Mouse (Mus musculus): ENCODE results near the gene Tysnd1. TPM values are rescaled to one million over a fixed set of nuclear protein-coding genes. Genes with fewer than 3 reads are reported as not detected.

Tysnd1 gene
- 20.3 TPM for polyA plus RNA-seq (2012; fragmentation: generic; extraction: Trizol)
- long read RNA-seq, experiment 1, transcript Tysnd1-201 (4 exons, 2,286 nt), result major isoform, 6 of 8 reads
- long read RNA-seq, experiment 1, partial matches to known transcripts, result 0 of 8 reads
- long read RNA-seq, experiment 1, other reads (novel, unspliced or antisense), result 2 of 8 reads
- long read RNA-seq, experiment 2, transcript Tysnd1-201 (4 exons, 2,286 nt), result major isoform, 128 of 139 reads
- long read RNA-seq, experiment 2, partial matches to known transcripts, result 0 of 139 reads
- long read RNA-seq, experiment 2, other reads (novel, unspliced or antisense), result 6 of 139 reads

DNA sequence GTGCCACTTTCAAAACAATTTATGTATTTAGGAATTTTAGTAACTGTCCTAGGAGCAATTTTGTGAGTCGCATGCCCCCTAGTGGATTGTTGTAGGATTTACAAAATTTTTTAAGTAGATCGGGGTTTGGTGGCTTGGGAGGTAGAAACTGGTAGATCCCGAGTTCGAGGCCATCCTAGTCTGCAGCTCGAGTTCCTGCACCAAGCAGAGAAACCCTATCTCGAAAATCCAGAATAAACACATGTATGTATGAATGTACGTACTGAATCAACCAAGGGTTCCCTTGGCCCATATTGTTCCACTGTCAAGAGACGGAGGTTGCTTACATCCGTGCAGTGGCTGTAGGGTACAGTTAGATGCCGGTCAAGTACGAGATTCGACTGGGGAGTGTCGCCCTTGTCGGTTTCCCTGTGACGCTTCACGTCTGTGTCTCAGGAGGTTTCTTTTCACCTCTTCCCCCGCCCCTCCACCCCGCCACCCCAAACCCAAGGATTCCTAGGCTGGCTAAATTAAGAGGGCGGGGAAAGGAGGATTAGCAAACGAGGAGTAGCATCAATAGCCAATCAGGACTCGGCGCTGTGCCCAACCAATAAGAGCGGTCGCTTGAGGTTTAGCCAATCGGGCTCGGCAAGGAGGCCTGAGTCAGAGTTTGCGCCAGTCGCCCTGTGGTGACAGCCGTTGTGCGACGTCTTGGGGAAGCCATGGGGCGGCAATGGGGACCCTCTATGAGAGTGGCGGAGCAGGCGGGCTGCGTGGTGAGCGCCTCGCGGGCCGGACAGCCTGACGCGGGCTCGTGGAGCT is at the start of gene Tysnd1:
TSS of gene Tysnd1 (plus strand) at position 645 of the 801 bp plus-strand sequence.
- peak within 1 kb of the TSS; percentile 77 for H3ac ChIP-seq (ENCODE audit: control insufficient read depth, insufficient read length, low read depth)
- peak within 1 kb of the TSS; percentile 45 for H3K4me3 ChIP-seq (ENCODE audit: insufficient read depth, poor library complexity, severe bottlenecking)
- TF ChIP-seq CEBPB (IDR thresholded peaks at IDR 0.05; ENCODE audit: low read depth) (no peak), CTCF (IDR thresholded peaks at IDR 0.05; ENCODE audit: control insufficient read depth, insufficient read depth, insufficient read length) (no peak), FOSL1 (IDR thresholded peaks at IDR 0.05; ENCODE audit: insufficient read depth, low read length, poor library complexity, severe bottlenecking) (no peak), MYOG (IDR thresholded peaks at IDR 0.05; ENCODE audit: control insufficient read depth, extremely low read depth, insufficient read length) (no peak), MYOD1 (IDR thresholded peaks at IDR 0.05; ENCODE audit: control insufficient read depth, insufficient read length, low read depth) (no peak), MAX (IDR thresholded peaks at IDR 0.05) (no peak), USF1 (IDR thresholded peaks at IDR 0.05; ENCODE audit: low read depth) (no peak)
- no peaks in the 10 kb centered on the region for H3K27me3 ChIP-seq (ENCODE audit: control insufficient read depth, insufficient read depth, insufficient read length)
- H3K79me3 ChIP-seq (ENCODE audit: low read depth), result peaks cover 2% of the 10 kb centered on the region
- H3K79me2 ChIP-seq (ENCODE audit: control insufficient read depth, insufficient read depth), result peaks cover 13% of the 10 kb centered on the region
- peaks cover 38% of the 10 kb centered on the region for H3K36me3 ChIP-seq (ENCODE audit: control insufficient read depth, insufficient read depth)

DNA sequence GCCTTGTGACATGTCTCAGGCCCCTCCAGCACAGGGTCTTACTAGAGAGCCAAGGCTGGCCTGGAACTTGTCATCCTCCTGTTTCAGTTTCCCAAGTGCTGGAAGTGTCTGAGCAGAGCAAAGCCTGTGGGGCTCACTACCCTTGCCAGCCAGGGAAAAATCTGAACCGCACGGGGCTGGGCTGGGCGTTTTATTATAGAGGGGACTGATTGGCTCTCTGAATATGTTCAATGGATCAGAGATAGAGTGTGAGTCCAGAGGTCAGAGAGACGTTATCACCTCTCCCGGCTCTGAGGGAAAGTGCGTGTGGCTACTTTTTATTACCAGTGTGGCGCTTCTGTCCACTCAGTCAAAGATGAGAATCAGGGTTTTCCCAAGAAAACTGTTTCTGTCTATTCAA is 48.8 kb upstream of the Tysnd1 start:
- H3K79me3 ChIP-seq (ENCODE audit: low read depth), result peaks cover 24% of the 10 kb centered on the region
- H3ac ChIP-seq (ENCODE audit: control insufficient read depth, insufficient read length, low read depth), result no peak overlapping the region
- H3K36me3 ChIP-seq (ENCODE audit: control insufficient read depth, insufficient read depth), result peaks cover 12% of the 10 kb centered on the region
- H3K27me3 ChIP-seq (ENCODE audit: control insufficient read depth, insufficient read depth, insufficient read length), result no peaks in the 10 kb centered on the region
- TF ChIP-seq FOSL1 (IDR thresholded peaks at IDR 0.05; ENCODE audit: insufficient read depth, low read length, poor library complexity, severe bottlenecking), result no peak
- no peak for TF ChIP-seq CTCF (IDR thresholded peaks at IDR 0.05; ENCODE audit: control insufficient read depth, insufficient read depth, insufficient read length)
- no peak for TF ChIP-seq USF1 (IDR thresholded peaks at IDR 0.05; ENCODE audit: low read depth)
- TF ChIP-seq MAX (IDR thresholded peaks at IDR 0.05), result no peak
- no peak for TF ChIP-seq MYOD1 (IDR thresholded peaks at IDR 0.05; ENCODE audit: control insufficient read depth, insufficient read length, low read depth)
- no peak for TF ChIP-seq CEBPB (IDR thresholded peaks at IDR 0.05; ENCODE audit: low read depth)
- no peak for TF ChIP-seq MYOG (IDR thresholded peaks at IDR 0.05; ENCODE audit: control insufficient read depth, extremely low read depth, insufficient read length)
- no peak overlapping the region for H3K4me3 ChIP-seq (ENCODE audit: insufficient read depth, poor library complexity, severe bottlenecking)
- peaks cover 31% of the 10 kb centered on the region for H3K79me2 ChIP-seq (ENCODE audit: control insufficient read depth, insufficient read depth)

DNA sequence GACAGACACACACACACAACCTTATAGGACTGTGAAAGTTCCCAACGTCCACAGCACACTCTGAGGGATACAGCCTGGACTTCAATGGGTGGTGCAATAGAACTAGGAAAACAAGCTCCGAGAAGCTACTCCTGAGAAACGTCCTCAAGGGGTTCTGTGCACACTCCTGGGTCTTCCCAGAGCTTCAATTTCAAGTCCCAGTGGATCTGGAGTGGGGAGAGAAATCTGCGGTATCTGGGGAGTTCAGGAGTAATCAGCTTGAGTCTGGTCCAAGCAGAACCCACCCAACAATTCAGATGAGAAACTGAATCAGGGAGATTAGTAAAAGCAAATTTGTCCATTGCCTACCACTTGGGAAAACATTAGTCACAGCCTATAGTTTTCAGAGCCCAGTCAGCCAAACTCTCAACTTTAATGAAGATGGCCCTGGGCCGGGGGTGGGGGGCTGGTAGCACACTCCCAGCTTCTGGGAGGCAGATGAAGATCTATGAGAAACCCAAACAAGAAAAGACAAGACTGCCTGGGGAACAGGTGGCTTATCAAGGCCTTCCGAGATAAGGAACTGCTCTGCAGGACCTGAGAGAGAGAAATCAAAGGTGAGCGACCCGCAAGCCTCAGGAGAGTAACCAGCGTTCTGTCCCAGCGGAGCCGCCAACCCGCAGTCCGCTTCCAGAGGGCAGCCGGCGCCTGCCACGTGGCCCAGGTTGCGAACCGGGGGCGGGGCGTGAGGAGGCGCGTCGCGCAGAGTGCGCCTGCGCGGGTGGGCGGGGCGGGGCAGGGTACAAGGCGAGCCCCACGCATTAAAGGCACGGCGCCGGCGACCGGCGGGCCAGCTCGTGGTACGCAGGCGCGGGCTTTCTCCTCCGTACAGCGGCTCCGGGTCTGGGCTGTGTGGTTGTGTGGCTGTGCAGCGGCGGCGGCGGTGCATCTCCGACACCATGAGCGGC is 47.3 kb upstream of the Tysnd1 start, which contains the start of gene Ppa1:
TSS of gene Ppa1 (plus strand) at position 763 of the 947 bp plus-strand sequence.
- Histone ChIP-seq H3K79me3 (ENCODE audit: low read depth) (peaks cover 30% of the 10 kb centered on the region), H3K36me3 (ENCODE audit: control insufficient read depth, insufficient read depth) (peaks cover 27% of the 10 kb centered on the region), H3K4me3 (ENCODE audit: insufficient read depth, poor library complexity, severe bottlenecking) (peak within 1 kb of the TSS; percentile 94), H3K27me3 (ENCODE audit: control insufficient read depth, insufficient read depth, insufficient read length) (no peaks in the 10 kb centered on the region), H3K79me2 (ENCODE audit: control insufficient read depth, insufficient read depth) (peaks cover 46% of the 10 kb centered on the region), H3ac (ENCODE audit: control insufficient read depth, insufficient read length, low read depth) (peak within 1 kb of the TSS; percentile 73)
- TF ChIP-seq MYOG (IDR thresholded peaks at IDR 0.05; ENCODE audit: control insufficient read depth, extremely low read depth, insufficient read length), result no peak
- TF ChIP-seq USF1 (IDR thresholded peaks at IDR 0.05; ENCODE audit: low read depth), result peak; percentile 76
- TF ChIP-seq MAX (IDR thresholded peaks at IDR 0.05), result peak; percentile 92

DNA sequence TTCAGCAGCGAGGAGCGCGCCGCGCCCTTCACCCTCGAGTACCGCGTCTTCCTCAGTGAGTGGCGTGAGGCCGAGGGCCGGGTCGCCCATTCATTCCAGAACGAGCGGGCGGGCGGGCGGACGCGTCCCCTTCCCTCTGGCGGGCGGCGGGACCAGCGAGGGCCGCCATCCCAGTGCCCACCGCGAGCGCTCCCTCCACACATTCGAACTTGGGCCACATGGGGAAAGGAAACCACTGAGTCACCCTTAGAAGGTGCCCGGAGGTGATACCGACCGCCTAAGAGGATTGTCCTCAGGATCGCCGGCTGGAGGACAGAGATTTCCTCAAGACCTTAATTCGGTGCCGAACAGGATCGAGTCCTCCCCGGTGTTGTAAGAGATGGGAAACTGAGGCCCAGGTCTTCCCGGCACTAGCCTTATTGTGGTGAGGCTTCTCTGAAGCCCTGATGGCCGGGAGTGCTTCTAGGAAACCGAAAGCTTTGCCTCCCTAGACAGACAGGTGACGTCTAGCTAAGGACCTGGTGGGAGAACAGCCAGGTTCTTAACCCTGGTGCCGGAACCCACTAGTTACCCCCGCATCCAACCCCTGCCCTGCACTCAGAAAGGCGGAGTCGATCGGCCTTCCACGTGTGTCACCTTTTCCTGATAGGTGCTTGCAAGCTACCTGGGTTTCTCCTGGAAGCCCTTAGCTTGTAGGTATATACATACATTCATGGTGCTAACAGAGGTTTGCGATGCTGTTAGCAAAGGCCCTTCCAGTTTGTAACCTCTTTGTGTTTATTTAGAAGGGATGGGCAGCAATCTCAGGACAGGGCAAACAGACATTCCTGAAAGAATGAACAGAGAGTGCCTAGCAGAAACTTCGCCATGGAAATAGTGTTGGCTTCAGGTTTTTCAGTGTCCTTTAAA is 46.3 kb upstream of the Tysnd1 start:
- H3K4me3 ChIP-seq (ENCODE audit: insufficient read depth, poor library complexity, severe bottlenecking), result peak overlapping the region; percentile 94
- H3K27me3 ChIP-seq (ENCODE audit: control insufficient read depth, insufficient read depth, insufficient read length), result no peaks in the 10 kb centered on the region
- H3K36me3 ChIP-seq (ENCODE audit: control insufficient read depth, insufficient read depth), result peaks cover 36% of the 10 kb centered on the region
- H3K79me2 ChIP-seq (ENCODE audit: control insufficient read depth, insufficient read depth), result peaks cover 55% of the 10 kb centered on the region
- TF ChIP-seq MYOG (IDR thresholded peaks at IDR 0.05; ENCODE audit: control insufficient read depth, extremely low read depth, insufficient read length) (no peak), MAX (IDR thresholded peaks at IDR 0.05) (no peak), MYOD1 (IDR thresholded peaks at IDR 0.05; ENCODE audit: control insufficient read depth, insufficient read length, low read depth) (no peak), USF1 (IDR thresholded peaks at IDR 0.05; ENCODE audit: low read depth) (no peak), CTCF (IDR thresholded peaks at IDR 0.05; ENCODE audit: control insufficient read depth, insufficient read depth, insufficient read length) (no peak)
- peaks cover 32% of the 10 kb centered on the region for H3K79me3 ChIP-seq (ENCODE audit: low read depth)
- peak overlapping the region; percentile 64 for H3ac ChIP-seq (ENCODE audit: control insufficient read depth, insufficient read length, low read depth)
